ENCODE assay signal across 8 mouse cellular contexts in the genomic region with DNA sequence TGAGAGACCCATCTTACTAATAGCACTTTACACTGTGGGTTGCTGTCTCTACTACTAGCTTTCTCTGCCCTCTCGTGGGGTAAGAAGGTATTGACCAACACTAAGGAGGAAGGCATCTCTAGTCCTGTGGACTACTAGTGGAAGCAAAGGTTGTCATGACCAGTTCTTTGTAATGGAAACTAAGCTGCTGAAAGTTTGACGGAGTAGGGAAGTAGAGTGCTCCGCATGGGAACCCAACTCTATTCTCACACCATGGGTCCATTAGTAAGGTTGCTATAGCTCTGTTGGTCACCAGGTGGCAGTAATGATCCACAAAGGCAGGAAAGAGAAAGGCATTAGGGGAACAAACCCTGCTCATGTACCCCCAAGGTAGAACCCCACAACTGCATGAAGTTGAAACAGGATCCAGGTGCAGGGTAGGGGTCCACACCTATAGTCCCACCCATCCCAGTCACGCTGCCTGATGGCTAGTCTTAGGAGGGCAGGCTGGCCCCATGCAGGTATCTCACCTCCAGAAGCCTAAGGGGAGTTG. TPM values are rescaled to one million over a fixed set of nuclear protein-coding genes. Genes with fewer than 3 reads are reported as not detected.
DNase-seq lines count a peak whose midpoint lies in the region; ATAC-seq and TF ChIP-seq lines count a peak whose summit lies in the region.

No protein-coding gene starts in this region.

- peak; percentile 49; the same call in 1 of the 2 replicates for TF ChIP-seq CTCF in bone marrow, adult 2 months (IDR thresholded peaks at IDR 0.05; ENCODE audit: control insufficient read depth, insufficient read depth, low read length)
- peak; percentile 86 for TF ChIP-seq CTCF in stomach, postnatal 0 days (IDR thresholded peaks at IDR 0.05; ENCODE audit: low read depth)

- H3K9me3 ChIP-seq in embryonic facial prominence, embryonic 15.5 days (replicated peaks): no peaks in the 10 kb centered on the region
- no peaks in the 10 kb centered on the region for H3K9me3 ChIP-seq in heart, embryonic 16.5 days (replicated peaks; ENCODE audit: control insufficient read depth, low read length)
- H3K9me3 ChIP-seq in liver, embryonic 13.5 days (replicated peaks): no peaks in the 10 kb centered on the region
- no peaks in the 10 kb centered on the region for H3K9me3 ChIP-seq in neural tube, embryonic 11.5 days (ENCODE audit: control insufficient read depth, low read length)
- H3K9me3 ChIP-seq in stomach, postnatal 0 days (ENCODE audit: control insufficient read depth, low read length): no peaks in the 10 kb centered on the region

- no peak for TF ChIP-seq POLR2A in bone marrow, adult 2 months (IDR thresholded peaks at IDR 0.05; ENCODE audit: borderline replicate concordance, control insufficient read depth, low read depth, low read length)

- ATAC-seq in embryonic facial prominence, embryonic 15.5 days (ENCODE audit: insufficient number of reproducible peaks, low FRiP score, low TSS enrichment, low read depth): peak; percentile 44; the same call in 1 of the 2 replicates
- peak; percentile 59 for ATAC-seq in heart, embryonic 16.5 days (replicated peaks; ENCODE audit: extremely low read depth, insufficient read depth, low FRiP score)
- ATAC-seq in liver, embryonic 13.5 days (ENCODE audit: low read depth): peak; percentile 50
- peak; percentile 63; the same call in 1 of the 2 replicates for ATAC-seq in neural tube, embryonic 11.5 days (ENCODE audit: insufficient read depth, low FRiP score, low TSS enrichment)
- peak; percentile 70 for ATAC-seq in stomach, postnatal 0 days (ENCODE audit: low FRiP score, low TSS enrichment)

- peak; percentile 61 to 80 for DNase-seq in CD8-positive naive resting alpha-beta T cell, adult 2 months (ENCODE audit: low read depth in 2 of 2, low spot score in 2 of 2)
- peak; percentile 54 to 77 for DNase-seq in kidney, postnatal 25 days
- peak; percentile 59 for DNase-seq in liver, embryonic 13.5 days
- DNase-seq in neural tube, embryonic 11.5 days (ENCODE audit: low spot score): peak; percentile 60
- peak; percentile 62 for DNase-seq in stomach, postnatal 0 days (ENCODE audit: low spot score)

- no peak for TF ChIP-seq EP300 in stomach, postnatal 0 days (optimal IDR thresholded peaks at IDR 0.05)

- no peak overlapping the region for H3K4me3 ChIP-seq in bone marrow, adult 2 months (replicated peaks; ENCODE audit: control insufficient read depth, low read depth, low read length)
- H3K4me3 ChIP-seq in embryonic facial prominence, embryonic 15.5 days (replicated peaks): no peak overlapping the region
- no peak overlapping the region for H3K4me3 ChIP-seq in heart, embryonic 16.5 days (ENCODE audit: low read length)
- no peak overlapping the region for H3K4me3 ChIP-seq in liver, embryonic 13.5 days (replicated peaks)
- H3K4me3 ChIP-seq in neural tube, embryonic 11.5 days (ENCODE audit: low read depth, low read length): no peak overlapping the region
- no peak overlapping the region for H3K4me3 ChIP-seq in stomach, postnatal 0 days (ENCODE audit: low read depth, low read length)

- no peaks in the 10 kb centered on the region for H3K27me3 ChIP-seq in embryonic facial prominence, embryonic 15.5 days
- H3K27me3 ChIP-seq in heart, embryonic 16.5 days (ENCODE audit: control insufficient read depth, insufficient read depth, low read length): no peaks in the 10 kb centered on the region
- no peaks in the 10 kb centered on the region for H3K27me3 ChIP-seq in liver, embryonic 13.5 days
- no peaks in the 10 kb centered on the region for H3K27me3 ChIP-seq in neural tube, embryonic 11.5 days (ENCODE audit: control insufficient read depth, insufficient read depth, low read length)
- H3K27me3 ChIP-seq in stomach, postnatal 0 days (ENCODE audit: control insufficient read depth, insufficient read depth, low read length): no peaks in the 10 kb centered on the region

- 8% methylated on average over 4 of the region's 4 CpGs for WGBS in bone marrow, adult 2 months
- 26% methylated on average over 4 of the region's 4 CpGs for WGBS in embryonic facial prominence, embryonic 15.5 days
- WGBS in heart, embryonic 16.5 days: 24% methylated on average over 4 of the region's 4 CpGs
- 27% methylated on average over 4 of the region's 4 CpGs for WGBS in liver, embryonic 13.5 days (ENCODE audit: insufficient replicate concordance)
- 30% methylated on average over 4 of the region's 4 CpGs for WGBS in neural tube, embryonic 11.5 days
- 28% methylated on average over 4 of the region's 4 CpGs for WGBS in stomach, postnatal 0 days

- no peak overlapping the region for H3K27ac ChIP-seq in bone marrow, adult 2 months (ENCODE audit: control insufficient read depth, insufficient read depth, low read depth, low read length, poor library complexity)
- no peak overlapping the region for H3K27ac ChIP-seq in embryonic facial prominence, embryonic 15.5 days (replicated peaks)
- H3K27ac ChIP-seq in heart, embryonic 16.5 days (ENCODE audit: low read length): no peak overlapping the region
- no peak overlapping the region for H3K27ac ChIP-seq in liver, embryonic 13.5 days
- no peak overlapping the region for H3K27ac ChIP-seq in neural tube, embryonic 11.5 days (ENCODE audit: low read depth, low read length)
- H3K27ac ChIP-seq in stomach, postnatal 0 days (replicated peaks): no peak overlapping the region

- H3K9ac ChIP-seq in embryonic facial prominence, embryonic 15.5 days: no peak overlapping the region
- H3K9ac ChIP-seq in heart, embryonic 16.5 days (ENCODE audit: low read length): no peak overlapping the region
- H3K9ac ChIP-seq in liver, embryonic 13.5 days: no peak overlapping the region
- H3K9ac ChIP-seq in neural tube, embryonic 11.5 days (ENCODE audit: low read length): no peak overlapping the region
- H3K9ac ChIP-seq in stomach, postnatal 0 days (ENCODE audit: low read length): no peak overlapping the region

- no peak overlapping the region for H3K4me2 ChIP-seq in embryonic facial prominence, embryonic 15.5 days (replicated peaks)
- no peak overlapping the region for H3K4me2 ChIP-seq in heart, embryonic 16.5 days (ENCODE audit: low read depth, low read length)
- no peak overlapping the region for H3K4me2 ChIP-seq in liver, embryonic 13.5 days
- no peak overlapping the region for H3K4me2 ChIP-seq in neural tube, embryonic 11.5 days (ENCODE audit: low read depth)
- no peak overlapping the region for H3K4me2 ChIP-seq in stomach, postnatal 0 days (replicated peaks; ENCODE audit: low read depth)

- peaks cover 46% of the 10 kb centered on the region for H3K36me3 ChIP-seq in embryonic facial prominence, embryonic 15.5 days
- H3K36me3 ChIP-seq in heart, embryonic 16.5 days (ENCODE audit: control insufficient read depth, insufficient read depth): peaks cover 33% of the 10 kb centered on the region
- peaks cover 64% of the 10 kb centered on the region for H3K36me3 ChIP-seq in liver, embryonic 13.5 days
- H3K36me3 ChIP-seq in neural tube, embryonic 11.5 days (ENCODE audit: control insufficient read depth, insufficient read depth, low read length): peaks cover 15% of the 10 kb centered on the region
- H3K36me3 ChIP-seq in stomach, postnatal 0 days (ENCODE audit: control insufficient read depth, insufficient read depth, low read length): peaks cover 22% of the 10 kb centered on the region

- H3K4me1 ChIP-seq in bone marrow, adult 2 months (ENCODE audit: control insufficient read depth, insufficient read depth, low read length): peaks cover 1% of the 10 kb centered on the region; the same call in 1 of the 2 replicates
- no peaks in the 10 kb centered on the region for H3K4me1 ChIP-seq in embryonic facial prominence, embryonic 15.5 days
- H3K4me1 ChIP-seq in heart, embryonic 16.5 days (ENCODE audit: control insufficient read depth, insufficient read depth, low read length): no peaks in the 10 kb centered on the region
- H3K4me1 ChIP-seq in liver, embryonic 13.5 days (replicated peaks): peaks cover 17% of the 10 kb centered on the region
- no peaks in the 10 kb centered on the region for H3K4me1 ChIP-seq in neural tube, embryonic 11.5 days (ENCODE audit: control insufficient read depth, insufficient read depth, low read length)
- H3K4me1 ChIP-seq in stomach, postnatal 0 days (replicated peaks; ENCODE audit: control insufficient read depth, insufficient read depth): no peaks in the 10 kb centered on the region

RNA-seq across cellular contexts. Expression of a gene that starts 31.1 kb away (rescaled TPM):
- 15.5 and 36.0 TPM in 2 replicates for polyA plus RNA-seq in bone marrow, adult 2 months (2011; ENCODE audit: insufficient read depth, insufficient read length, low replicate concordance, missing spikeins)
- polyA plus RNA-seq in embryonic facial prominence, embryonic 15.5 days (2015; fragmentation: Nextera tagmentation; extraction: Ambion mirVana): 28.1 and 28.6 TPM in 2 replicates
- polyA plus RNA-seq in heart, embryonic 16.5 days (2015; fragmentation: Nextera tagmentation; extraction: Ambion mirVana): 15.8 and 17.0 TPM in 2 replicates
- polyA plus RNA-seq in liver, embryonic 13.5 days (2015; fragmentation: Nextera tagmentation; extraction: Ambion mirVana): 10.1 and 12.7 TPM in 2 replicates
- polyA plus RNA-seq in neural tube, embryonic 11.5 days (2014; fragmentation: Nextera tagmentation; extraction: Ambion mirVana): 31.5 and 32.5 TPM in 2 replicates
- 7.4 and 9.7 TPM in 2 replicates for polyA plus RNA-seq in stomach, postnatal 0 days (2015; fragmentation: Nextera tagmentation; extraction: Ambion mirVana)

RNA-seq across cellular contexts. Expression of a gene that starts 31.2 kb away (rescaled TPM):
- 79.0 and 81.5 TPM in 2 replicates for polyA plus RNA-seq in bone marrow, adult 2 months (2011; ENCODE audit: insufficient read depth, insufficient read length, low replicate concordance, missing spikeins)
- polyA plus RNA-seq in embryonic facial prominence, embryonic 15.5 days (2015; fragmentation: Nextera tagmentation; extraction: Ambion mirVana): 69.1 and 70.4 TPM in 2 replicates
- 45.7 and 49.4 TPM in 2 replicates for polyA plus RNA-seq in heart, embryonic 16.5 days (2015; fragmentation: Nextera tagmentation; extraction: Ambion mirVana)
- 116 and 126 TPM in 2 replicates for polyA plus RNA-seq in liver, embryonic 13.5 days (2015; fragmentation: Nextera tagmentation; extraction: Ambion mirVana)
- polyA plus RNA-seq in neural tube, embryonic 11.5 days (2014; fragmentation: Nextera tagmentation; extraction: Ambion mirVana): 59.9 and 66.0 TPM in 2 replicates
- polyA plus RNA-seq in stomach, postnatal 0 days (2015; fragmentation: Nextera tagmentation; extraction: Ambion mirVana): 59.6 and 60.7 TPM in 2 replicates

RNA-seq across cellular contexts. Expression of a gene that starts 36.2 kb away (rescaled TPM):
- 2.0 TPM in 1 of 2 replicates, not detected in the other for polyA plus RNA-seq in bone marrow, adult 2 months (2011; ENCODE audit: insufficient read depth, insufficient read length, low replicate concordance, missing spikeins)
- 0.24 and 0.42 TPM in 2 replicates for polyA plus RNA-seq in embryonic facial prominence, embryonic 15.5 days (2015; fragmentation: Nextera tagmentation; extraction: Ambion mirVana)
- not detected in 2 replicates for polyA plus RNA-seq in heart, embryonic 16.5 days (2015; fragmentation: Nextera tagmentation; extraction: Ambion mirVana)
- polyA plus RNA-seq in liver, embryonic 13.5 days (2015; fragmentation: Nextera tagmentation; extraction: Ambion mirVana): not detected in 2 replicates
- 0.30 and 0.81 TPM in 2 replicates for polyA plus RNA-seq in neural tube, embryonic 11.5 days (2014; fragmentation: Nextera tagmentation; extraction: Ambion mirVana)
- 0.05 and 0.22 TPM in 2 replicates for polyA plus RNA-seq in stomach, postnatal 0 days (2015; fragmentation: Nextera tagmentation; extraction: Ambion mirVana)

RNA-seq across cellular contexts. Expression of a gene that starts 46.4 kb away (rescaled TPM):
- polyA plus RNA-seq in bone marrow, adult 2 months (2011; ENCODE audit: insufficient read depth, insufficient read length, low replicate concordance, missing spikeins): 19.4 and 35.6 TPM in 2 replicates
- 3.3 and 3.7 TPM in 2 replicates for polyA plus RNA-seq in embryonic facial prominence, embryonic 15.5 days (2015; fragmentation: Nextera tagmentation; extraction: Ambion mirVana)
- 1.4 and 1.7 TPM in 2 replicates for polyA plus RNA-seq in heart, embryonic 16.5 days (2015; fragmentation: Nextera tagmentation; extraction: Ambion mirVana)
- 4.8 and 5.5 TPM in 2 replicates for polyA plus RNA-seq in liver, embryonic 13.5 days (2015; fragmentation: Nextera tagmentation; extraction: Ambion mirVana)
- polyA plus RNA-seq in neural tube, embryonic 11.5 days (2014; fragmentation: Nextera tagmentation; extraction: Ambion mirVana): 0.42 TPM in 2 replicates
- 3.0 and 3.6 TPM in 2 replicates for polyA plus RNA-seq in stomach, postnatal 0 days (2015; fragmentation: Nextera tagmentation; extraction: Ambion mirVana)
